In the genomic region with DNA sequence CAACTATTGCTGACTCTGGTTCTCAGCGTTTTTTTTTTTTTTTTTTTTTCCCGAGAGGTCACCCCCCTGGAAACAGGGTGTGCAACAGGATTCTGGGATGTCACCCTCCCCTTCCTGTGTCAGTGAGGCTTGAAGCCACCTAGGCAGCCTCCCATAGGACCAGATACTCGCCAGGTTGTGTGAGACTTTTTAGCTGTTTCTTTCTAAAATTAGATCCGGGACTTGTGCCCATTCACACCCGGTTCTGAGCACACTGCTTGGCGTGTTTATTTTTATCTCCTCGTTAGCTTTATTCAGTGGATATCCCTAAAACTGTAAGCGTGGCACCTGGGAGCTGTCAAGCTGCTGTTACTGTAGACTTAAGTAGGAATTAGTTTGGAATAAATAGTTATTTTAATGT, we compare ENCODE assay signal across 20 mouse cellular contexts. TPM values are rescaled to one million over a fixed set of nuclear protein-coding genes. Genes with fewer than 3 reads are reported as not detected.
A peak's percentile ranks its signal among the peaks of the same experiment; 100 is the strongest.
DNase-seq lines count a peak whose midpoint lies in the region; ATAC-seq and TF ChIP-seq lines count a peak whose summit lies in the region.
"Had no signal": no experiment of that assay in that cellular context is flagged by ENCODE, and none has a peak within 500 bp of the region (broad histone marks: within the 10 kb centered on the region; RNA-seq: fewer than 3 reads in every experiment).

No protein-coding gene starts in this region.

- intact Hi-C loops in gastrocnemius, adult 2 months (cut with DNase I): no loop called here
- intact Hi-C loops in gastrocnemius, postnatal 36 days (cut with DNase I): no loop called here
- intact Hi-C loops in left cerebral cortex, postnatal 25 days (cut with DNase I): no loop called here

- no peak for TF ChIP-seq CTCF in gastrocnemius, adult 2 months (IDR thresholded peaks at IDR 0.05)
- TF ChIP-seq CTCF in olfactory bulb, adult 2 months (IDR thresholded peaks at IDR 0.05; ENCODE audit: insufficient read depth, low read depth, low read length): no peak

- no peak for TF ChIP-seq POLR2A in olfactory bulb, adult 2 months (IDR thresholded peaks at IDR 0.05; ENCODE audit: insufficient read depth, low read depth, low read length)

- H3K4me2 ChIP-seq in heart, embryonic 15.5 days: no peak overlapping the region
- H3K4me2 ChIP-seq in hindbrain, embryonic 11.5 days (replicated peaks; ENCODE audit: low read depth, low read length): no peak overlapping the region
- H3K4me2 ChIP-seq: hindbrain, embryonic 15.5 days; limb, embryonic 12.5 days; liver, embryonic 13.5 days; midbrain, embryonic 13.5 days had no signal

- no peaks in the 10 kb centered on the region for H3K9me3 ChIP-seq in heart, embryonic 15.5 days (replicated peaks)
- no peaks in the 10 kb centered on the region for H3K9me3 ChIP-seq in hindbrain, embryonic 11.5 days (ENCODE audit: control insufficient read depth, low read length)
- H3K9me3 ChIP-seq: hindbrain, embryonic 15.5 days; limb, embryonic 12.5 days; liver, embryonic 13.5 days; midbrain, embryonic 13.5 days had no signal

- no peak overlapping the region for H3K4me3 ChIP-seq in gastrocnemius, adult 2 months
- no peak overlapping the region for H3K4me3 ChIP-seq in heart, embryonic 15.5 days
- no peak overlapping the region for H3K4me3 ChIP-seq in olfactory bulb, adult 2 months (ENCODE audit: insufficient read depth, low read depth, low read length)
- no peak overlapping the region for H3K4me3 ChIP-seq in hindbrain, embryonic 11.5 days (ENCODE audit: low read depth, low read length)
- H3K4me3 ChIP-seq: erythroblast, embryonic 14.5 days; hindbrain, embryonic 15.5 days; layer of hippocampus, adult 2 months; left cerebral cortex, adult 2 months; limb, embryonic 12.5 days; liver, embryonic 13.5 days; midbrain, embryonic 13.5 days had no signal

- ATAC-seq in heart, embryonic 15.5 days (replicated peaks; ENCODE audit: insufficient number of reproducible peaks, insufficient read depth, low FRiP score, low read depth): no peak
- ATAC-seq in hindbrain, embryonic 11.5 days (ENCODE audit: low FRiP score): no peak
- ATAC-seq: forebrain, embryonic 16.5 days; intestine, embryonic 16.5 days; midbrain, embryonic 13.5 days had no signal

- H3K27me3 ChIP-seq in heart, embryonic 15.5 days: no peaks in the 10 kb centered on the region
- no peaks in the 10 kb centered on the region for H3K27me3 ChIP-seq in hindbrain, embryonic 11.5 days (ENCODE audit: control insufficient read depth, insufficient read depth, low read length)
- H3K27me3 ChIP-seq: hindbrain, embryonic 15.5 days; limb, embryonic 12.5 days had no signal

- peaks cover 51% of the 10 kb centered on the region for H3K4me1 ChIP-seq in heart, embryonic 15.5 days (replicated peaks)
- H3K4me1 ChIP-seq in olfactory bulb, adult 2 months (ENCODE audit: control insufficient read depth, insufficient read depth, low read length): peaks cover 38% of the 10 kb centered on the region
- 0 out of 2 replicates have a peak, but pooled peaks cover 3% of the 10 kb centered on the region for H3K4me1 ChIP-seq in hindbrain, embryonic 11.5 days (replicated peaks; ENCODE audit: control insufficient read depth, insufficient read depth, low read length)

- H3K9ac ChIP-seq in heart, embryonic 15.5 days: no peak overlapping the region
- no peak overlapping the region for H3K9ac ChIP-seq in hindbrain, embryonic 11.5 days (ENCODE audit: low read depth, low read length)
- H3K9ac ChIP-seq: hindbrain, embryonic 15.5 days; limb, embryonic 12.5 days; liver, embryonic 13.5 days; midbrain, embryonic 13.5 days had no signal

- H3K36me3 ChIP-seq in heart, embryonic 15.5 days: peaks cover 6% of the 10 kb centered on the region
- H3K36me3 ChIP-seq in hindbrain, embryonic 11.5 days (ENCODE audit: control insufficient read depth, insufficient read depth, low read length): no peaks in the 10 kb centered on the region

- H3K27ac ChIP-seq in gastrocnemius, adult 2 months: peak overlapping the region; percentile 77
- H3K27ac ChIP-seq in heart, embryonic 15.5 days: peak overlapping the region; percentile 76
- H3K27ac ChIP-seq in olfactory bulb, adult 2 months (ENCODE audit: insufficient read depth, low read depth, low read length): peak overlapping the region; percentile 68
- H3K27ac ChIP-seq in hindbrain, embryonic 11.5 days (ENCODE audit: low read depth, low read length): no peak overlapping the region
- H3K27ac ChIP-seq: hindbrain, embryonic 15.5 days; limb, embryonic 12.5 days; liver, embryonic 13.5 days; midbrain, embryonic 13.5 days had no signal

- 38% methylated on average over 8 of the region's 8 CpGs for WGBS in heart, embryonic 15.5 days
- WGBS in olfactory bulb, adult 2 months: 18% methylated on average over 8 of the region's 8 CpGs
- WGBS in hindbrain, embryonic 11.5 days: 88% methylated on average over 8 of the region's 8 CpGs

- DNase-seq in gastrocnemius, adult 2 months: peak; percentile 44
- no peak for DNase-seq in gastrocnemius, postnatal 36 days
- peak; percentile 34 to 72 for DNase-seq in left cerebral cortex, postnatal 25 days (ENCODE audit: low spot score in 2 of 2)
- DNase-seq in left cerebral cortex, adult 11 months (ENCODE audit: low spot score): no peak
- no peak for DNase-seq in hindbrain, embryonic 11.5 days (ENCODE audit: low spot score)
- DNase-seq: adrenal gland, postnatal 36 days; kidney, postnatal 10 days; liver, embryonic 13.5 days; spleen, adult 18-20 months; thymus, adult 2 months had no signal

RNA-seq across cellular contexts. Expression of a gene that starts 4.2 kb away (rescaled TPM):
- 10 to 100 TPM in 1 of 2 experiments, 1 to 10 TPM in 1; 8.4 to 13.6 TPM for total RNA-seq in gastrocnemius, adult 2 months (2021)
- total RNA-seq in gastrocnemius, postnatal 36 days (2021): 1 to 10 TPM; 7.8 to 9.0 TPM
- 10 to 100 TPM; 11.7 to 13.1 TPM for total RNA-seq in left cerebral cortex, postnatal 25 days (2021)
- 106 and 130 TPM in 2 replicates for polyA plus RNA-seq in heart, embryonic 15.5 days (2015; fragmentation: Nextera tagmentation; extraction: Ambion mirVana)
- polyA plus RNA-seq in olfactory bulb, adult 2 months (2012; ENCODE audit: insufficient read depth, insufficient read length, low replicate concordance, missing spikeins): not detected in 2 replicates
- polyA plus RNA-seq in hindbrain, embryonic 11.5 days (2014; fragmentation: Nextera tagmentation; extraction: Ambion mirVana): 93.8 and 102 TPM in 2 replicates
- polyA plus RNA-seq: erythroblast, embryonic 14.5 days had no signal

RNA-seq across cellular contexts. Expression of a gene that starts 7.7 kb away (rescaled TPM):
- 10 to 100 TPM; 32.2 to 48.0 TPM for total RNA-seq in gastrocnemius, adult 2 months (2021)
- 10 to 100 TPM; 26.0 to 31.0 TPM for total RNA-seq in gastrocnemius, postnatal 36 days (2021)
- total RNA-seq in left cerebral cortex, postnatal 25 days (2021): 10 to 100 TPM; 13.9 to 15.2 TPM
- polyA plus RNA-seq in heart, embryonic 15.5 days (2015; fragmentation: Nextera tagmentation; extraction: Ambion mirVana): 22.2 and 31.9 TPM in 2 replicates
- polyA plus RNA-seq in olfactory bulb, adult 2 months (2012; ENCODE audit: insufficient read depth, insufficient read length, low replicate concordance, missing spikeins): not detected in 2 replicates
- 5.7 and 6.0 TPM in 2 replicates for polyA plus RNA-seq in hindbrain, embryonic 11.5 days (2014; fragmentation: Nextera tagmentation; extraction: Ambion mirVana)
- polyA plus RNA-seq: erythroblast, embryonic 14.5 days had no signal

Comparison
In these comparisons a context has a peak if more than half of its experiments do, and no peak if none do; other contexts are left out.
1. DNase-seq: peak in gastrocnemius, adult 2 months (single experiment) and left cerebral cortex, postnatal 25 days (2 of 2); none in gastrocnemius, postnatal 36 days (0 of 2), left cerebral cortex, adult 11 months (single experiment) and hindbrain, embryonic 11.5 days (single experiment).